Mouse (Mus musculus) C2C12 (cell line): Measurements from ENCODE around the gene Magi1.

Experiments
- CTCF ChIP-seq: IDR thresholded peaks from one replicate; pipeline ENCODE4 v1.5.1; 2011; ENCODE audit not compliant: control insufficient read depth, insufficient read depth, insufficient read length
- FOSL1 ChIP-seq: IDR thresholded peaks from one replicate; pipeline ENCODE4 v1.8.0; 2011; ENCODE audit warnings: mild to moderate bottlenecking, low read length; ENCODE audit not compliant: poor library complexity, insufficient read depth, severe bottlenecking
- MAX ChIP-seq: IDR thresholded peaks from one replicate; pipeline ENCODE4 v1.6.1; 2011; ENCODE audit warnings: mild to moderate bottlenecking, control low read depth
- MYOG ChIP-seq: IDR thresholded peaks from one replicate; pipeline ENCODE4 v1.6.1; 2011; ENCODE audit not compliant: control insufficient read depth, insufficient read length; ENCODE audit errors: extremely low read depth
- USF1 ChIP-seq: IDR thresholded peaks from one replicate; pipeline ENCODE4 v1.6.1; 2011; ENCODE audit warnings: low read depth, mild to moderate bottlenecking, control low read depth, moderate library complexity

DNA sequence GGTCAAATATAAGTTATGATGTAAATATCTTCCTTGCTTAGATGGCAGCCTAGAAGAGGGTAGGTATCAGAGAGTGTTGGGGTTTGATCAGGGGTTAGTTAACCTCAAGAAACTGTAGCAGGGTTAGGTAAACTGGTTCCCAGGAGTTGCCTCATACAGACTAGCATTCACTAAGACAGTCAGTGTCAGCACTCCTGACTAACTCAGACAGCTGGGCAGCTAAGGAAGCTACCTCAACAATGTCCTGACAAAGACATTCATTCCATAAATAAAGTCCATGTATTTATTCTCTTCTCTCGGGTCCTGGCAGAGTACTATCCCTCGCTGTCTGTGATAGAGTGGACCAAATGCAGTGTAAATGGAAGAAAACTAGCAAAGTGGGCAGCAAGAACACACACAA lies 45.1 kb downstream of the Magi1 start:
- TF ChIP-seq FOSL1 (no peak), USF1 (no peak), CTCF (no peak), MAX (no peak), MYOG (no peak)
